Mouse (Mus musculus) lung, embryonic 14.5 days (tissue): Measurements from ENCODE around the gene Sh3pxd2a. TPM values are rescaled to one million over a fixed set of nuclear protein-coding genes. Genes with fewer than 3 reads are reported as not detected.

ENCODE experiments used
- ATAC-seq: fragments of 200-750 bp; cut with Nextera tagmentation; 2 replicates; pipeline ENCODE4 v1.8.0; 2017; ENCODE audit warnings: mild to moderate bottlenecking, moderate TSS enrichment, moderate library complexity; ENCODE audit not compliant: insufficient read depth
- DNase-seq: peaks from one replicate; pipeline ENCODE4 v3.0.0-alpha.2; 2015
- H3K27ac ChIP-seq: fragments of 300-500 bp; sonication (generic); 2 replicates; pipeline ENCODE4 v1.5.1; 2014; ENCODE audit warnings: low read depth, mild to moderate bottlenecking, moderate library complexity
- H3K27me3 ChIP-seq: fragments of 300-500 bp; sonication (generic); 2 replicates; pipeline ENCODE4 v1.6.1; 2014; ENCODE audit warnings: low read length, control low read depth; ENCODE audit not compliant: insufficient read depth
- H3K36me3 ChIP-seq: fragments of 300-500 bp; sonication (generic); 2 replicates; pipeline ENCODE4 v1.6.1; 2014; ENCODE audit warnings: control low read depth; ENCODE audit not compliant: insufficient read depth
- H3K4me1 ChIP-seq: fragments of 300-500 bp; sonication (generic); 2 replicates; pipeline ENCODE4 v1.6.1; 2014; ENCODE audit warnings: antibody characterized with exemption, control low read depth; ENCODE audit not compliant: insufficient read depth
- H3K4me2 ChIP-seq: fragments of 300-500 bp; sonication (generic); 2 replicates; pipeline ENCODE4 v1.6.1; 2014; ENCODE audit warnings: mild to moderate bottlenecking
- H3K4me3 ChIP-seq: fragments of 300-500 bp; sonication (generic); 2 replicates; pipeline ENCODE4 v1.5.1; 2014; ENCODE audit warnings: low read depth, low read length
- H3K9ac ChIP-seq: fragments of 300-500 bp; sonication (generic); 2 replicates; pipeline ENCODE4 v1.6.1; 2014
- H3K9me3 ChIP-seq: fragments of 300-500 bp; sonication (generic); 2 replicates; pipeline ENCODE4 v1.6.1; 2016; ENCODE audit warnings: low read depth, low read length, control low read depth
- CTCF ChIP-seq: IDR thresholded peaks from 2 replicates; pipeline ENCODE4 v1.5.1; 2016; ENCODE audit warnings: antibody characterized with exemption, low read depth
- WGBS: fragments of 180-500 bp; shearing (Covaris S2); extraction: QIAGEN DNeasy Blood & Tissue Kit; methylation state at CpG from one replicate; pipeline ENCODE4 v1.1.7; 2014; 5-methylcytosine and 5-hydroxymethylcytosine counted together
- polyA plus RNA-seq: library from polyadenylated mRNA; unstranded; fragments of >200 nt; fragmentation: Nextera tagmentation; extraction: Ambion mirVana; gene quantifications from 2 replicates; pipeline ENCODE4 v1.2.1, GENCODE M21; 2014

The Sh3pxd2a gene
- polyA plus RNA-seq, 1 experiment from 2014 or later = 12.0 TPM

- H3K27ac ChIP-seq = no peak overlapping the region
- no peak for DNase-seq
- WGBS = 65% methylated on average over 6 of the region's 6 CpGs
These were observed 187.5 kb downstream of the Sh3pxd2a start for GRCm38 (mm10) chr19:47276730-47277129.

GRCm38 (mm10) chr19:47270520-47270919, 193.7 kb downstream of the Sh3pxd2a start:
- no peak overlapping the region for H3K4me2 ChIP-seq
- H3K9me3 ChIP-seq = no peaks in the 10 kb centered on the region
- ATAC-seq (no peak), DNase-seq (no peak)
- no peak overlapping the region for H3K9ac ChIP-seq
- TF ChIP-seq CTCF = no peak
- 81% methylated on average over 9 of the region's 9 CpGs for WGBS
- H3K4me1 ChIP-seq = no peaks in the 10 kb centered on the region
- no peaks in the 10 kb centered on the region for H3K27me3 ChIP-seq
- H3K36me3 ChIP-seq = peaks cover 95% of the 10 kb centered on the region
- H3K4me3 ChIP-seq = no peak overlapping the region
- H3K27ac ChIP-seq = no peak overlapping the region

More at GRCm38 (mm10) chr19:47276730-47277129, 187.5 kb downstream of the Sh3pxd2a start:
- Histone ChIP-seq H3K9ac (no peak overlapping the region), H3K4me1 (no peaks in the 10 kb centered on the region; the same call in 1 of the 2 replicates), H3K4me3 (no peak overlapping the region), H3K27me3 (no peaks in the 10 kb centered on the region), H3K9me3 (no peaks in the 10 kb centered on the region), H3K4me2 (no peak overlapping the region), H3K36me3 (peaks cover 89% of the 10 kb centered on the region)
- no peak for TF ChIP-seq CTCF
- ATAC-seq = no peak

GRCm38 (mm10) chr19:47269729-47270128, 194.5 kb downstream of the Sh3pxd2a start:
- Histone ChIP-seq H3K27ac (no peak overlapping the region), H3K4me2 (no peak overlapping the region), H3K9ac (no peak overlapping the region), H3K4me1 (no peaks in the 10 kb centered on the region), H3K27me3 (no peaks in the 10 kb centered on the region), H3K9me3 (no peaks in the 10 kb centered on the region), H3K36me3 (peaks cover 92% of the 10 kb centered on the region), H3K4me3 (no peak overlapping the region)
- ATAC-seq (no peak), DNase-seq (peak; percentile 62)
- TF ChIP-seq CTCF = peak; percentile 70
- WGBS = 55% methylated on average over 8 of the region's 8 CpGs

- 86% methylated on average over 21 of the region's 21 CpGs for WGBS
- Histone ChIP-seq H3K36me3 (peaks cover 70% of the 10 kb centered on the region), H3K9ac (no peak overlapping the region), H3K4me2 (no peak overlapping the region), H3K9me3 (no peaks in the 10 kb centered on the region), H3K27ac (no peak overlapping the region), H3K4me1 (no peaks in the 10 kb centered on the region), H3K4me3 (no peak overlapping the region), H3K27me3 (no peaks in the 10 kb centered on the region)
- no peak for ATAC-seq
- no peak for TF ChIP-seq CTCF
- DNase-seq = no peak
These were observed 197.1 kb downstream of the Sh3pxd2a start for GRCm38 (mm10) chr19:47267066-47267465.

- no peak for DNase-seq
- no peak for TF ChIP-seq CTCF
- no peak overlapping the region for H3K27ac ChIP-seq
- no peaks in the 10 kb centered on the region for H3K9me3 ChIP-seq
- ATAC-seq = no peak
- WGBS = 79% methylated on average over 18 of the region's 18 CpGs
- no peak overlapping the region for H3K4me3 ChIP-seq
- no peaks in the 10 kb centered on the region for H3K27me3 ChIP-seq
- H3K4me2 ChIP-seq = no peak overlapping the region
- no peak overlapping the region for H3K9ac ChIP-seq
- H3K4me1 ChIP-seq = no peaks in the 10 kb centered on the region
- H3K36me3 ChIP-seq = peaks cover 63% of the 10 kb centered on the region
These were observed 198.0 kb downstream of the Sh3pxd2a start for GRCm38 (mm10) chr19:47266070-47266801.

- Histone ChIP-seq H3K4me3 (no peak overlapping the region), H3K36me3 (peaks cover 46% of the 10 kb centered on the region), H3K9me3 (no peaks in the 10 kb centered on the region), H3K4me1 (no peaks in the 10 kb centered on the region), H3K9ac (no peak overlapping the region), H3K4me2 (no peak overlapping the region), H3K27me3 (no peaks in the 10 kb centered on the region), H3K27ac (no peak overlapping the region)
- TF ChIP-seq CTCF = peak; percentile 87
- 38% methylated on average over 11 of the region's 11 CpGs for WGBS
- ATAC-seq = peak; percentile 74
- DNase-seq = peak; percentile 91
These were observed 199.7 kb downstream of the Sh3pxd2a start for GRCm38 (mm10) chr19:47264322-47265092.

- 88% methylated on average over 8 of the region's 8 CpGs for WGBS
- Histone ChIP-seq H3K27ac (no peak overlapping the region), H3K4me3 (no peak overlapping the region), H3K9me3 (no peaks in the 10 kb centered on the region), H3K36me3 (peaks cover 37% of the 10 kb centered on the region), H3K27me3 (no peaks in the 10 kb centered on the region), H3K9ac (no peak overlapping the region), H3K4me1 (no peaks in the 10 kb centered on the region), H3K4me2 (no peak overlapping the region)
- no peak for ATAC-seq
- DNase-seq = no peak
- no peak for TF ChIP-seq CTCF
These were observed 200.6 kb downstream of the Sh3pxd2a start for GRCm38 (mm10) chr19:47263621-47264020.
